Mouse (Mus musculus) CD4-positive, CD25-positive, alpha-beta regulatory T cell, adult 4 months (primary cell): Measurements from ENCODE around the gene Naxe. TPM values are rescaled to one million over a fixed set of nuclear protein-coding genes. Genes with fewer than 3 reads are reported as not detected.

Source experiments
- ATAC-seq: one replicate; pipeline ENCODE4 v1.8.0; 2017
- polyA plus RNA-seq, 2 experiments: library from polyadenylated mRNA; unstranded; fragments of 100-300 nt; shearing (Covaris generic); gene quantifications; one replicate each; pipeline ENCODE4 v1.2.1; 2017

Naxe gene
- polyA plus RNA-seq, 2 experiments from 2014 or later: 67.4 to 72.4 TPM

DNA sequence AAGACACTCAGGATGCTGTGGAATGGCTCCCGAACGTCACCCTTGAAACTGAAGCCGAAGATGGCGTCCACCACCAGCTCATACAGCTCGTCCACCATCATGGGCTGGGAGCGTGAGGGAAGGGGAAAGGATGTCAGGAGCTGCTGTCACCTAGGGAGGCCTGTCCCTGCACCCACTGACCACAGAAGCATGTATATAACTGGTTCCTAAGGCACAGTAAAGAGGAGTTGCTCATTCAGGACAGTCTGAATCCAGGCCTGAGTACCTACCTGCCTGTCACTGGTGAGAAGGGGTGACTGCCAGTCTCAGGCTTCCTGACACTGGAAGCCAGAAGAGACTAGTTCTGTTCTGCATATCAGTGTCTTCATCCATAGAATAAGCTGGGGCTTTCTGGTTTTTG, 1.3 kb downstream of the Naxe start:
- no peak for ATAC-seq

DNA sequence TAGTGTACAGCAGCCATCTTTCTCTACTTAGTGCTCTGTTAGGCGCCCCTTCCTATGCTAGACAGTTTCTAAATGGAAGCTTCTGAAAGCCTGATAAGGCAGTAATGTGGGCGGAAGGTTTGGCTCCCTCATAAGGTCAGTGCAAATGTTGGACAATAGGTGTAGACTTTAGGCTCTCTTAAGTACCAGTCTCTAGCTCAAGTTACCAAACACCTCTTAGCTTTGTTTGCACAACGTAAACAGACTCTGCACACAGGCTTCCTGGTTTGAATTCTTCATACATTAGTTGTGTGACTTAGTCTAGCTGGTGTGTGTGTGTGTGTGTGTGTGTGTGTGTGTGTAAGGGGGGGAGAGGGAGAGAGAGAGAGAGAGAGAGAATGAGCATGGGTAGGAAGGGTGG, 8.8 kb downstream of the Naxe start:
- no peak for ATAC-seq

GRCm38 (mm10) chr3:88042661-88043421, 15.5 kb downstream of the Naxe start, which contains the start of gene Gpatch4:
Gene Gpatch4, plus strand, starts transcription at chr3:88043108.
- ATAC-seq: peak; percentile 99

DNA sequence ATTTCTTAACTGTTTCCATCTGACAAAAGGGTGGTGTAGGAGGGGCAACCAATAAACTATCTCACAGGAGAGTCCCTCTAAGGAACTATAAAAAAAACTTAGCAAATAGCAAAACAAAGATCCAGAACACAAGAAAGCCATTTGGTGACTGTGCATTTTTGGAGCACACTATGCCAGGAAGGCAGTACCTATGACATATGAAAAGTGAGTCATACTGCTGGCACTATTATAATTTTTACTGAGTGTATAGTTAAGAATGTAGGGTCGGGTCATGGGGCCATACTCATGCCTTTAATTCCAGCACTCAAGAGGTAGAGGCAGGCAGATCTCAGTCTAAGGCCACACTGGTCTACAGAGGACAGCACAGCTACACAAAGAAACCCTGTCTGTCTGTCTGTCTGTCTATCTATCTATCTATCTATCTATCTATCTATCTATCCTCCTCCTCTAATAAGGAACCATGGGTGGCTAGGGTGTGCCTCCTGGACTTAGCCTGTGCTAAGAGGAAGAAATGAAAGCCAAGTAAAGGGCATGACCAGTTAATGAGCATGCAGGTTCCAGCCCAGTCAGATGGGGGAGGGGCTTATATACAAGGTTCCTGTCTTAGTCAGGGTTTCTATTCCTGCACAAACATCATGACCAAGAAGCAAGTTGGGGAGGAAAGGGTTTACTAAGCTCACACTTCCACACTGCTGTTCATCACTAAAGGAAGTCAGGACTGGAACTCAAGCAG, 22.6 kb downstream of the Naxe start:
- no peak for ATAC-seq

DNA sequence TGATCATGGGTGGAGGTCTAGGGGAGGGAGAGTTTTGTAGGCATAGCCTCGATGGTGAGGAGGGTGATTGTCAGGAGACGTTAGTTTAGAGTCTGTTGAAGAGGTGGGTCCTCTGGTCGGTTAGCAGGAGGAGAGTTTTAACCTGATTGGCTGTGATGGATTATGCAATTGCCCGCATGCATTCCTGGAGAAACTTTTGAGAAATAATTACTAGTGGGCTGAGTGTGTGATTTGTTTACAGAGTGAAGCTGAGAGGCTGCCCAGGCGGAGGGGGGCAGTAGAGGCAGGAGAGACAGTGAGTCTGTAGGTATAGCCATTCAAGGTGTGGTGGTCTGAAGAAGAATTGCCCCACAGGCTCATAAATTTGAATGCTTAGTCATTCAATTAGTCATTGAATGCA, 24.8 kb downstream of the Naxe start:
- no peak for ATAC-seq

- no peak for ATAC-seq
Observed at GRCm38 (mm10) chr3:88030608-88031395, 27.5 kb downstream of the Naxe start.

GRCm38 (mm10) chr3:88027434-88028186, 30.7 kb downstream of the Naxe start, which contains the start of gene Hapln2:
Gene Hapln2, minus strand, starts transcription at chr3:88027583.
- no peak for ATAC-seq

DNA sequence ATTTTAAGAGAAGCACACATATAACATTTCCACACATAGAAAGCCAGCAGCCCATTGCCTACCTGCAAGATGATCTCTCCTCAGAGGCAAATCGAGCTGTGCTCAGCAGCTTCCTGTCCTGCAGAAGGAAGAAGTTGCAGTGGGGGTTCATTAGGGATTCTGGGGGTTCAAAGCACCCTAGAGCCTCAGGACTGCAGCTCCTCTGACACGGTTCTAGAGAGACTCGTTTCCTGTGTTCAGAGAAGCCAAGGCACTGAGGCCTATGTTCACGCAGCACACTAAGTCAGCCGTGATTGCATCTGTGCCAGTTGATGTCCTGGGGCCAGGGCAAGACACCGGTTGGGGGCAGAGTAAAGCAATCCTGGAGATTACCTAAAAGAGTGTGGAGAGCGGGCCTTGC, 31.5 kb downstream of the Naxe start:
- ATAC-seq: no peak

DNA sequence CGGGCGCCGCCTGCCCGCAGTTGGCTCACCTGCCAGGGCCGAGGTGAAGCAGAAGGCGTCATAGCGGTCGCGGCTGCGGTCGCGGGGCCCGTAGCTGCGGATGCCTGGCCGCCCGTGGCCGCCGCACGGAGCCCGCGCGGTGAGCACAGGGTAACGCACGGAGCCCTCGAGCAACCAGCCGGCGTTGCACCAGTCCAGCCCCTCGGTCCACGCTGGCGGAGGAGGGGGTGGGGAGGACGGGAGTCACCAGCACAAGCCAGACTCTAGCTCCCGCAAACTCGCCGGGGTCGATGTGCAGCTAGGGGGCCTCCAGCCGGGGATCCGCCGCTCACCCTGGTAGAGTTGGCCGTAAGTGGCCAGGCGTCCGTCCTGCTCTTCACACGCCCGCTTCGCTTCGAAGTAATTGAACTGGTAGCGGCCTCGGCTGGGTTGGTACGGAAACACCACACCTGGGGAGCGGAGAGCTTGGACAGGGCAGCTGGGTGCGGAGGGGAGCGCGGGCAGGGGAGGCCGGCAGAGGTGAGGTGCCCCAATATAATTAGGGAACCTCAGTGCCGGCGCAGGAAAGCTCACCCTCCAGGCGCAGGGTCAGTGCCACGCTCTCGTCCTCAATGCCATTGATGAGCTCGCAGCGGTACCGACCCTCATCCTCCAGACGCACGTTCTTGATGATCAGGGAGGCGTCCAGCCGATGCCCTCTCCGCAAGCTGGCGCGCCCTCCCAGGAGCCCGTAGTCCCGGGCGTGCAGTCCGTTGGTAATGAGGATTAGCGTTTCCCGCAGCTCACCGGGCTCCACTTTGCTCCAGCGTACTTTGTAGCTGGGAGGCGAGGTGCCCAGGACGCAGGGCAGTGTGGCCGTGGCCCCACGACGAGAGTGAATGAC, 34.9 kb downstream of the Naxe start:
- ATAC-seq: peak; percentile 56

DNA sequence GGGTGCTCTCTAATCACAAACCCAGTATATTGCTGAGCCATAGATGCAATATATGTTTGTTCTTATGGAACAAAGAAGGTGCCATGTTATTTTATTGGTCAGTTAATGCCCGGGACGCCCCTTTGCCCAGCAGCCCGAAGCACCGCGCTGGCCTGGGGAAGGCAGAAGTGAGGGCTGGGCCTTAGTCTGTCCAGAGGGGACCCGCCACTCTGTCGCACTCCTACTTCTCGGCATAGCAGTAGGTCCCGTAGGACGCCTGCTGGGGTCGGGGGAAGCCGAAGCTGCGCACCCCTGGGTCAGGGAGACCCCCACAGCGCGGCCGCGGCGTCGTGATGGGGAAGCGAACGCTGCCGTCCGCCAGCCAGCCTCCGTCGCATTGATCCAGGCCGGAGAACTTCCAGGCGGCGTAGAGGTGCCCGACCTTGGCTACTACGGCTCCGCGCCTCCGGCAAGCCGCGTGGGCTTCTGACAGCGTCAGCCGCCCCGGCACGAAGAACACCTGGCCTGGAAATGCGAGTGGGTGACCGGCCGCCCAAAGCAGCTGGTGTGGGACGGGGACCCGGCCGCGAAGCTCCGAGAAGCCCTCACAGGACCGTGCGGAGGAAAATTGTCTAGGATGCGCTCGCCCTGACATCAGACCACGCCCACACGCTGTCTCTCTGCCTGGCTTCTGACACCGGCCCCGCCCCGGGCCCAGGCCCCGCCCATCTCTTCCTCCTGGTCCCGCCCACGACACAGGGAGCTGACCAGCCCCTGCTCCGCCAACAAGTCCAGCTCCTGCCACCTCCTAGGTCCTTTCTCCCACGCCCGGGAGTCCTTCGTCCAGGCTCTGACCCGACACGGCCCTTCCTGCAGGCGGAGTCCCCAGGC, 35.7 kb downstream of the Naxe start:
- peak; percentile 77 for ATAC-seq

DNA sequence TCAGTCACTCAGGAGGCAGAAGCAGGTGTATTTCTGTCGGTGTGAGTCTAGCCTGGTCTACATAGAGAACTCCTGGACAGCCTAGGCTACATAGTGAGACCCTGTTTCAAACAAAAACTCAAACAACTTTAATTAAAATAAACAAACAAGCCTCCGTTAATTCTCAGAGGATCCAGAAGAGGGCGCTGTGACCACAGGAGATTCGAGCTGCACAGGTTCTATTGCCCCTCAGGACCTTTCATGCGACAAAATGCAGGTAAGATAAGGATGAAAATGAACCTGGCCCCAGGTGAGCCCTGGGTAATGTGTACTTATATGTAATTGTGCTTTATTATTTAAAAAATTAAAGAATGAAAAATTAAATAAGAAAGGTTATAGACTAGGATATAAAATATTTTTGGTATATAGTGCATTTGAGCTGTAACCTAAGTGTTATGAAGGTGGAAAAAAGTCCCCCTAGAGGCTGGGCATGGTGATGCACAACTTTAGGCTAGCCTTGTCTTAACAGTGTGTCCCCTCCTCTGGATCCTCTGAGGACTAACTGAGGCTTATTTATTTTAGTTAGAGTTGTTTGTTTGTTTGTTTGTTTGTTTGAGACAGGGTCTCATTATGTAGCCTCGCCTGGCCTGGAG, 47.5 kb downstream of the Naxe start:
- ATAC-seq: peak; percentile 51

Other genes starting within 250 kb of the Naxe start
- gene Pear1, start 234.2 kb downstream of the Naxe start, polyA plus RNA-seq: 10 to 100 TPM; 57.3 to 93.7 TPM
- 100 to 1,000 TPM; 213 to 324 TPM for gene Sh2d2a, start 211.7 kb downstream of the Naxe start, polyA plus RNA-seq
- gene Prcc, start 172.9 kb downstream of the Naxe start, polyA plus RNA-seq: 1 to 10 TPM; 3.8 to 6.0 TPM
- gene Hdgf, start 152.2 kb downstream of the Naxe start, polyA plus RNA-seq: 10 to 100 TPM; 36.0 to 43.7 TPM
- gene Mrpl24, start 139.0 kb downstream of the Naxe start, polyA plus RNA-seq: 100 to 1,000 TPM; 169 TPM
- 10 to 100 TPM in 1 of 2 experiments, 1 to 10 TPM in 1; 8.5 to 15.1 TPM for gene Isg20l2, start 128.2 kb downstream of the Naxe start, polyA plus RNA-seq
- gene Rrnad1, start 127.8 kb downstream of the Naxe start, polyA plus RNA-seq: 10 to 100 TPM; 24.4 to 28.2 TPM
- not detected for gene Crabp2, start 109.8 kb downstream of the Naxe start, polyA plus RNA-seq
- not detected for gene Nes, start 87.4 kb downstream of the Naxe start, polyA plus RNA-seq
- not detected for gene Bcan, start 58.3 kb downstream of the Naxe start, polyA plus RNA-seq
- under 1 TPM in 1 of 2 experiments, not detected in 1; 0.17 TPM for gene Hapln2, start 30.9 kb downstream of the Naxe start, polyA plus RNA-seq
- 10 to 100 TPM; 33.8 to 36.0 TPM for gene Gpatch4, start 15.4 kb downstream of the Naxe start, polyA plus RNA-seq
- not detected for gene Ttc24, start 19.8 kb upstream of the Naxe start, polyA plus RNA-seq
- gene Iqgap3, start 23.5 kb upstream of the Naxe start, polyA plus RNA-seq: 1 to 10 TPM in 1 of 2 experiments, under 1 TPM in 1; 0.75 to 1.5 TPM
- 10 to 100 TPM; 30.9 to 36.1 TPM for gene Mef2d, start 83.9 kb upstream of the Naxe start, polyA plus RNA-seq
- not detected for gene Rhbg, start 196.2 kb upstream of the Naxe start, polyA plus RNA-seq
- gene Gm38392, start 228.7 kb upstream of the Naxe start, polyA plus RNA-seq: not detected
- 1 to 10 TPM; 5.8 to 7.7 TPM for gene Tsacc, start 238.5 kb upstream of the Naxe start, polyA plus RNA-seq
- gene Cct3, start 238.6 kb upstream of the Naxe start, polyA plus RNA-seq: 100 to 1,000 TPM; 189 to 216 TPM